8 mouse cellular contexts compared by ENCODE assay signal in the genomic region with DNA sequence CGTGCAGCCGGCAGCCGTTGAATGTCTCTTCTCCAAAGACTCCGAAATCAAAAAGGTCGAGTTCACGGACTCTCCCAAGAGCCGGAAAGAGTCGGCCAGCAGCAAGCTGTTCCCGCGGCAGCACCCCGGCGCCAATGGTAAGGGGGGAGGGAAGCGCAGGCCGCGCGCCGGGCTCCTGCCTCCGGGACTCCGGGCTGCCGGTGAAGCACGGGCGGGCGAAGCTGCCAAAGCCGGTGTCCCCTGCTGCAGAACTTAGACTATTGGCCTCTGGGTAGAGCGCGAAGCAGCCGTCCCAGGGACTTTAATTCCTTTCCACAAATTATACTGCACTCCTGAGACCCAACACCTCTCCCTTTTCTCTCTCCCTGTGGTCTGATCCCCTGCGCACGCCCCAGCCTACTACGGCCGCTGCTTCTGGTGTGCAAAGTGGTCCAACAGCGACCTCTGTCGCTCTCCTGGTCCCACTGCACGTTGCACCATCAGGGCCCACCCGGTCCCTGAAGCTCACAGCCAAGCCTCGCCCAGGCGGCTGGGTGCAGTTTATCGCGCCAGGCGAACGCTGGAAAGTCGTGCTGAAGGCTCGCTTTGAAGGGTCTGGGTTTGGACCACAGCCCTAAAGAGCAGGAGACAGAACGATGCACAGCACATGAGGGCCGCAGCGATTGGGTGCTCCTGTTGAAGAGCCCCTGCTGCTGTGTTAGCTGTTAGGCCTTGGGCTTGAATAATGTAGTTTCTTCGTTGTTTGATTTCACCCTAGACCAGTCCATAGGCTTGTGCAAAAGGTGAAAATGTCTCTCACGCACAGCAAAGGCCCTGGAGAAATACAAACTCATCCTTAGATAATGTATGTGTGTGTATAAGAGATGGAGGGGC. TPM values are rescaled to one million over a fixed set of nuclear protein-coding genes. Genes with fewer than 3 reads are reported as not detected.
DNase-seq lines count a peak whose midpoint lies in the region; ATAC-seq lines count a peak whose summit lies in the region.

No protein-coding gene starts in this region.

- ATAC-seq in forebrain, embryonic 15.5 days (replicated peaks) = peak; percentile 97
- peak; percentile 57 for ATAC-seq in megakaryocyte, adult 5-6 weeks (ENCODE audit: poor library complexity, severe bottlenecking)
- no peak for ATAC-seq in monocyte, adult 5-6 weeks (replicated peaks; ENCODE audit: insufficient number of reproducible peaks, low FRiP score, low TSS enrichment, poor library complexity, severe bottlenecking)

- no peaks in the 10 kb centered on the region for H3K9me3 ChIP-seq in forebrain, embryonic 15.5 days

- H3K27me3 ChIP-seq in forebrain, embryonic 15.5 days = peaks cover 90% of the 10 kb centered on the region

- peak overlapping the region; percentile 78 for H3K4me2 ChIP-seq in forebrain, embryonic 15.5 days (replicated peaks)

- peak; percentile 96 for DNase-seq in ES-CJ7 (ENCODE audit: low read depth, low spot score)
- peak; percentile 84 for DNase-seq in adrenal gland, postnatal 14 days
- DNase-seq in heart, postnatal 4 days = peak; percentile 86
- peak; percentile 84 to 86 for DNase-seq in layer of hippocampus, postnatal 14 days (ENCODE audit: low spot score in 2 of 2)
- DNase-seq in right cerebral cortex, postnatal 36 days (ENCODE audit: low spot score in 2 of 2) = peak; percentile 48 to 49

- peak overlapping the region; percentile 18; the same call in 1 of the 2 replicates for H3K9ac ChIP-seq in forebrain, embryonic 15.5 days (replicated peaks)

- WGBS in forebrain, embryonic 15.5 days = under 1% methylated on average over 48 of the region's 48 CpGs

- no peak overlapping the region for H3K27ac ChIP-seq in forebrain, embryonic 15.5 days (replicated peaks)

- peak overlapping the region; percentile 41 for H3K4me3 ChIP-seq in forebrain, embryonic 15.5 days

- H3K36me3 ChIP-seq in forebrain, embryonic 15.5 days = no peaks in the 10 kb centered on the region

- peaks cover 25% of the 10 kb centered on the region for H3K4me1 ChIP-seq in forebrain, embryonic 15.5 days

RNA-seq across cellular contexts. Expression of a gene that starts 5.0 kb away (rescaled TPM):
- 0.41 TPM in 1 of 2 replicates, not detected in the other for total RNA-seq in adrenal gland, postnatal 14 days (2021)
- polyA plus RNA-seq in forebrain, embryonic 15.5 days (2015; fragmentation: Nextera tagmentation; extraction: Ambion mirVana) = 1.8 and 5.0 TPM in 2 replicates
- 10 to 100 TPM in 1 of 2 experiments, 1 to 10 TPM in 1; 9.4 to 12.8 TPM for total RNA-seq in heart, postnatal 4 days (2021)
- total RNA-seq in layer of hippocampus, postnatal 14 days (2021) = under 1 TPM in 1 of 2 experiments, not detected in 1; 0.45 TPM
- total RNA-seq in megakaryocyte, adult 5-6 weeks (2015) = not detected in 2 replicates
- not detected in 2 replicates for total RNA-seq in megakaryocyte, adult 5-6 weeks (2017)
- total RNA-seq in monocyte, adult 5-6 weeks (2017) = not detected in 3 replicates
